In genomic region chr6:124786756-124787420, GRCm38 (mm10) we compare ENCODE assay signal across 16 mouse cellular contexts. TPM values are rescaled to one million over a fixed set of nuclear protein-coding genes. Genes with fewer than 3 reads are reported as not detected.
DNase-seq lines count a peak whose midpoint lies in the region; ATAC-seq and TF ChIP-seq lines count a peak whose summit lies in the region.
"Had no signal": no experiment of that assay in that cellular context is flagged by ENCODE, and none has a peak within 500 bp of the region (broad histone marks: within the 10 kb centered on the region; RNA-seq: fewer than 3 reads in every experiment).

No protein-coding gene starts in this region.

- intact Hi-C loops in left cerebral cortex, adult 2 months (cut with DNase I), result no loop called here

- 61% methylated on average over 8 of the region's 8 CpGs for WGBS in hindbrain, embryonic 13.5 days

- ATAC-seq in monocyte, adult 5-6 weeks (replicated peaks; ENCODE audit: insufficient number of reproducible peaks, low FRiP score, low TSS enrichment, poor library complexity, severe bottlenecking), result no peak; the same call in 1 of the 2 replicates
- ATAC-seq in hindbrain, embryonic 13.5 days (ENCODE audit: low FRiP score), result no peak
- ATAC-seq: hindbrain, embryonic 16.5 days; midbrain, embryonic 16.5 days had no signal

- peak; percentile 38 to 60 for DNase-seq in left cerebral cortex, adult 18-20 months (ENCODE audit: low spot score in 2 of 2)
- no peak for DNase-seq in left cerebral cortex, adult 2 months (ENCODE audit: extremely low spot score in 1 of 2, low spot score in 2 of 2)
- DNase-seq in cerebellum, adult 18-20 months, result peak; percentile 85 to 89
- DNase-seq in kidney, adult 9 months, result peak; percentile 79
- DNase-seq: adrenal gland, postnatal 25 days; embryo, embryonic 11 days; lung, postnatal 36 days; thymus, postnatal 14 days had no signal

- H3K36me3 ChIP-seq in megakaryocyte, embryonic 14.5 days (replicated peaks; ENCODE audit: low read length), result no peaks in the 10 kb centered on the region
- no peaks in the 10 kb centered on the region for H3K36me3 ChIP-seq in hindbrain, embryonic 13.5 days
- H3K36me3 ChIP-seq: heart, embryonic 12.5 days; limb, embryonic 13.5 days had no signal

- no peak for TF ChIP-seq CTCF in left cerebral cortex, adult 2 months (IDR thresholded peaks at IDR 0.05)

- no peak overlapping the region for H3K4me2 ChIP-seq in hindbrain, embryonic 13.5 days
- H3K4me2 ChIP-seq: heart, embryonic 12.5 days; limb, embryonic 13.5 days had no signal

- no peaks in the 10 kb centered on the region for H3K27me3 ChIP-seq in megakaryocyte, embryonic 14.5 days (replicated peaks)
- H3K27me3 ChIP-seq in hindbrain, embryonic 13.5 days, result no peaks in the 10 kb centered on the region
- H3K27me3 ChIP-seq: heart, embryonic 12.5 days; limb, embryonic 13.5 days had no signal

- H3K4me3 ChIP-seq in left cerebral cortex, adult 2 months, result no peak overlapping the region
- peak overlapping the region; percentile 38 for H3K4me3 ChIP-seq in megakaryocyte, embryonic 14.5 days (replicated peaks)
- H3K4me3 ChIP-seq in hindbrain, embryonic 13.5 days, result no peak overlapping the region
- H3K4me3 ChIP-seq: heart, embryonic 12.5 days; limb, embryonic 13.5 days had no signal

- H3K9ac ChIP-seq in hindbrain, embryonic 13.5 days, result no peak overlapping the region
- H3K9ac ChIP-seq: heart, embryonic 12.5 days; limb, embryonic 13.5 days had no signal

- peaks cover 13% of the 10 kb centered on the region for H3K4me1 ChIP-seq in megakaryocyte, embryonic 14.5 days
- H3K4me1 ChIP-seq in hindbrain, embryonic 13.5 days (replicated peaks), result peaks cover 2% of the 10 kb centered on the region; the same call in 1 of the 2 replicates

- no peaks in the 10 kb centered on the region for H3K9me3 ChIP-seq in megakaryocyte, embryonic 14.5 days
- no peaks in the 10 kb centered on the region for H3K9me3 ChIP-seq in hindbrain, embryonic 13.5 days
- H3K9me3 ChIP-seq: heart, embryonic 12.5 days; limb, embryonic 13.5 days had no signal

- H3K27ac ChIP-seq in left cerebral cortex, adult 2 months, result no peak overlapping the region
- no peak overlapping the region for H3K27ac ChIP-seq in hindbrain, embryonic 13.5 days
- H3K27ac ChIP-seq: limb, embryonic 13.5 days had no signal

RNA-seq across cellular contexts. Expression of gene Lrrc23, which starts 7.4 kb away (rescaled TPM):
- 1 to 10 TPM; 1.0 to 1.1 TPM for total RNA-seq in left cerebral cortex, adult 18-20 months (2021)
- 1 to 10 TPM; 1.6 to 1.9 TPM for total RNA-seq in left cerebral cortex, adult 2 months (2021)
- not detected in 2 replicates for polyA plus RNA-seq in megakaryocyte, embryonic 14.5 days (2012; ENCODE audit: insufficient read depth, low replicate concordance)
- total RNA-seq in monocyte, adult 5-6 weeks (2017), result 2.2 TPM in 1 of 3 replicates, not detected in the others
- 4.0 and 6.3 TPM in 2 replicates for polyA plus RNA-seq in hindbrain, embryonic 13.5 days (2015; fragmentation: Nextera tagmentation; extraction: Ambion mirVana)
- total RNA-seq: gastrocnemius, adult 8-10 months had no signal

RNA-seq across cellular contexts. Expression of gene Eno2, which starts 17.4 kb away (rescaled TPM):
- total RNA-seq in left cerebral cortex, adult 18-20 months (2021), result 1,000 to 10,000 TPM; 1,066 to 1,067 TPM
- 1,000 to 10,000 TPM; 1,064 to 1,067 TPM for total RNA-seq in left cerebral cortex, adult 2 months (2021)
- 5.8 and 6.2 TPM in 2 replicates for polyA plus RNA-seq in megakaryocyte, embryonic 14.5 days (2012; ENCODE audit: insufficient read depth, low replicate concordance)
- total RNA-seq in monocyte, adult 5-6 weeks (2017), result not detected in 3 replicates
- 53.2 and 58.7 TPM in 2 replicates for polyA plus RNA-seq in hindbrain, embryonic 13.5 days (2015; fragmentation: Nextera tagmentation; extraction: Ambion mirVana)

RNA-seq across cellular contexts. Expression of gene Spsb2, which starts 21.6 kb away (rescaled TPM):
- total RNA-seq in left cerebral cortex, adult 18-20 months (2021), result 1 to 10 TPM; 4.6 to 5.7 TPM
- 1 to 10 TPM; 4.4 to 5.4 TPM for total RNA-seq in left cerebral cortex, adult 2 months (2021)
- polyA plus RNA-seq in megakaryocyte, embryonic 14.5 days (2012; ENCODE audit: insufficient read depth, low replicate concordance), result 42.5 and 52.2 TPM in 2 replicates
- total RNA-seq in monocyte, adult 5-6 weeks (2017), result 8.2 to 11.2 TPM (median 10.4 TPM) in 3 replicates
- 7.8 and 8.4 TPM in 2 replicates for polyA plus RNA-seq in hindbrain, embryonic 13.5 days (2015; fragmentation: Nextera tagmentation; extraction: Ambion mirVana)

RNA-seq across cellular contexts. Expression of gene Tpi1, which starts 27.2 kb away (rescaled TPM):
- 100 to 1,000 TPM; 804 to 847 TPM for total RNA-seq in left cerebral cortex, adult 18-20 months (2021)
- total RNA-seq in left cerebral cortex, adult 2 months (2021), result 100 to 1,000 TPM; 734 to 769 TPM
- polyA plus RNA-seq in megakaryocyte, embryonic 14.5 days (2012; ENCODE audit: insufficient read depth, low replicate concordance), result 74.5 and 552 TPM in 2 replicates
- total RNA-seq in monocyte, adult 5-6 weeks (2017), result 71.9 to 103 TPM (median 88.6 TPM) in 3 replicates
- polyA plus RNA-seq in hindbrain, embryonic 13.5 days (2015; fragmentation: Nextera tagmentation; extraction: Ambion mirVana), result 361 and 374 TPM in 2 replicates

RNA-seq across cellular contexts. Expression of gene Atn1, which starts 30.6 kb away (rescaled TPM):
- total RNA-seq in left cerebral cortex, adult 18-20 months (2021), result 100 to 1,000 TPM; 158 to 181 TPM
- total RNA-seq in left cerebral cortex, adult 2 months (2021), result 100 to 1,000 TPM; 170 to 181 TPM
- 38.5 and 97.6 TPM in 2 replicates for polyA plus RNA-seq in megakaryocyte, embryonic 14.5 days (2012; ENCODE audit: insufficient read depth, low replicate concordance)
- total RNA-seq in monocyte, adult 5-6 weeks (2017), result 1.5 to 6.2 TPM in 2 of 3 replicates, not detected in the other
- polyA plus RNA-seq in hindbrain, embryonic 13.5 days (2015; fragmentation: Nextera tagmentation; extraction: Ambion mirVana), result 21.6 and 22.7 TPM in 2 replicates

Comparison
In these comparisons a context has a peak if more than half of its experiments do, and no peak if none do; other contexts are left out.
1. DNase-seq: peak in left cerebral cortex, adult 18-20 months (2 of 2), cerebellum, adult 18-20 months (2 of 2) and kidney, adult 9 months (single experiment); none in left cerebral cortex, adult 2 months (0 of 2).
2. RNA of gene Eno2, which starts 17.4 kb away (total RNA-seq): 1,066 to 1,067 TPM in left cerebral cortex, adult 18-20 months and 1,064 to 1,067 TPM in left cerebral cortex, adult 2 months; not detected in monocyte, adult 5-6 weeks; every median in the first group is over 1,000 times any median in the second.